Mouse (Mus musculus): ENCODE results near the gene Ivd. TPM values are rescaled to one million over a fixed set of nuclear protein-coding genes. Genes with fewer than 3 reads are reported as not detected.
A peak's percentile ranks its signal among the peaks of the same experiment; 100 is the strongest.

Gene Ivd
- total and polyA plus RNA-seq, 3 experiments: 25.5 to 29.3 (median 27.6) TPM

DNA sequence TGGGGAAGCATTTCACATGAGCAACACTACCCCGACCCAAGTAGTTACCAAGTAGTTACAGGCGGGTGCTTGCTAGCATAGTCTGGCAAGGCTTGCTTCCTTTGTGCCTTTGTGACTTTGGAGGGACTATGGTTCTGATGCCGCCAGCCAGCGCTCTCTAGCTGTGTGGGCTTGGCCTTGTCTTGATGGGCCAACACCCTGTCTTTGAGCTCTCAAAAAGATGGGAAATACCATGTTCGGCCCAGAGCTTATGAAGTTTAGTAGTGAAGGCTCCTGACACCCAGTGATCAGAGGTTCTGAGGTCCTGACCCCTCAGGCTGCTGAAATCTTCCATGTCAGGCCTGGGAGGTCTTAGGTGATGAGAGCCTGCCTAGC is 44.4 kb downstream of the Ivd start:
- Histone ChIP-seq H3K27me3 (replicated peaks) (no peaks in the 10 kb centered on the region), H3K4me2 (ENCODE audit: insufficient read depth, low read depth, poor library complexity, severe bottlenecking) (peak overlapping the region; percentile 60), H3K9me3 (replicated peaks; ENCODE audit: low read length) (no peaks in the 10 kb centered on the region), H3K4me1 (ENCODE audit: control insufficient read depth in 1 of 2, insufficient read depth in 2 of 2) (peaks cover 26 to 67% of the 10 kb centered on the region in 2 experiments), H3K27ac (ENCODE audit: insufficient read depth, low read depth) (peak overlapping the region; percentile 98), H3K79me2 (replicated peaks; ENCODE audit: control insufficient read depth, extremely low read depth, insufficient read depth, poor library complexity, severe bottlenecking) (peaks cover 89% of the 10 kb centered on the region), H3K4me3 (replicated peaks in 1 of 3; ENCODE audit: low read depth in 2 of 3, low read length in 2 of 3, poor library complexity in 1 of 3) (peak overlapping the region; percentile 5 to 42 (median 36)), H3K9ac (ENCODE audit: insufficient read depth, low read depth) (peak overlapping the region; percentile 29), H3K36me3 (replicated peaks in 1 of 2; ENCODE audit: control insufficient read depth in 1 of 2, insufficient read depth in 1 of 2, low read length in 1 of 2) (peaks cover 0 to 2% of the 10 kb centered on the region in 2 experiments)
- no peak for DNase-seq (ENCODE audit: extremely low read depth)
- TF ChIP-seq POLR2A (IDR thresholded peaks at IDR 0.05; ENCODE audit: low read depth, low read length) (no peak; the same call in 1 of the 2 replicates), UBTF (IDR thresholded peaks at IDR 0.05; ENCODE audit: low read depth, low read length) (no peak), MAX (IDR thresholded peaks at IDR 0.05; ENCODE audit: low read length) (no peak), MXI1 (IDR thresholded peaks at IDR 0.05; ENCODE audit: low read depth, low read length) (peak; percentile 38; the same call in 1 of the 2 replicates), BHLHE40 (IDR thresholded peaks at IDR 0.05; ENCODE audit: low read depth, low read length) (no peak), IRF4 (IDR thresholded peaks at IDR 0.05; ENCODE audit: low read depth, low read length) (no peak), ZMIZ1 (IDR thresholded peaks at IDR 0.05; ENCODE audit: low read depth, low read length) (no peak), HCFC1 (IDR thresholded peaks at IDR 0.05; ENCODE audit: low read depth, low read length) (no peak), TCF12 (IDR thresholded peaks at IDR 0.05; ENCODE audit: low read depth, low read length) (no peak), SIN3A (IDR thresholded peaks at IDR 0.05; ENCODE audit: low read length) (peak; percentile 6; the same call in 1 of the 2 replicates), JUND (conservative IDR thresholded peaks at IDR 0.05; ENCODE audit: low read depth, low read length) (no peak), ZNF384 (IDR thresholded peaks at IDR 0.05; ENCODE audit: low read depth, low read length) (no peak), EP300 (IDR thresholded peaks at IDR 0.05; ENCODE audit: low read length) (no peak), CHD1 (IDR thresholded peaks at IDR 0.05; ENCODE audit: low read depth, low read length) (0 out of 2 replicates have a peak, but pooled peaks have one; percentile 66), ELF1 (IDR thresholded peaks at IDR 0.05; ENCODE audit: low read depth, low read length) (no peak), USF1 (IDR thresholded peaks at IDR 0.05; ENCODE audit: low read depth, low read length) (no peak), PAX5 (IDR thresholded peaks at IDR 0.05; ENCODE audit: low read length) (no peak), MYC (IDR thresholded peaks at IDR 0.05; ENCODE audit: low read depth, low read length) (no peak), MAFK (IDR thresholded peaks at IDR 0.05; ENCODE audit: insufficient replicate concordance, low read length) (no peak)
- in situ Hi-C loops (cut with MboI; ENCODE audit: low pct_ligation_motif_present, low pct_unique_long_range_greater_than_20kb, low sequenced_read_pairs): no loop called here
- dilution Hi-C loops (cut with MboI; ENCODE audit: extremely low pct_ligation_motif_present, extremely low pct_unique_long_range_greater_than_20kb, low sequenced_read_pairs): no loop called here

DNA sequence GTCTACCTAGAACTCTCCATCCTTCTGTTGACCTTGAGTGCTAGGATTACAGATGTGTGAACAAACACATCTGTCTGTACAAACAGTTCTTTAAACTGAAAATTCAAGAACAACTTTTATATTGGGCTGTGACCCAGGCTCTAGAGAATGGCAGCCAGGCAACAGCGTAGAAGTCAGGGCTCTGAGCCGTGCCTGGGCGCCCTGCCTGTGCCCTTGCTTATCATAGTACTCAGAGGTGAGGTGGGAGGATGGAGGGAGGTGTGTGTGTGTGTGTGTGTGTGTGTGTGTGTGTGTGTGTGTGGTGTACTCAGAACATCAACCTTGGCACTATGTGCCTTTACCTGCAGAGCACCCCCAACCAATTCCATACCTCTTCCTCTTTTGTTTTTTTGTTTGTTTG is 46.0 kb downstream of the Ivd start:
- H3K27me3 ChIP-seq (replicated peaks): no peaks in the 10 kb centered on the region
- H3K9me3 ChIP-seq (replicated peaks; ENCODE audit: low read length): no peaks in the 10 kb centered on the region
- H3K79me2 ChIP-seq (replicated peaks; ENCODE audit: control insufficient read depth, extremely low read depth, insufficient read depth, poor library complexity, severe bottlenecking): peaks cover 92% of the 10 kb centered on the region
- H3K9ac ChIP-seq (ENCODE audit: insufficient read depth, low read depth): peak overlapping the region; percentile 29; the same call in 1 of the 2 replicates
- in situ Hi-C loops (cut with MboI; ENCODE audit: low pct_ligation_motif_present, low pct_unique_long_range_greater_than_20kb, low sequenced_read_pairs): no loop called here
- DNase-seq (ENCODE audit: extremely low read depth): no peak
- no peak for TF ChIP-seq SIN3A (IDR thresholded peaks at IDR 0.05; ENCODE audit: low read length)
- TF ChIP-seq MAFK (IDR thresholded peaks at IDR 0.05; ENCODE audit: insufficient replicate concordance, low read length): no peak
- no peak for TF ChIP-seq MYC (IDR thresholded peaks at IDR 0.05; ENCODE audit: low read depth, low read length)
- TF ChIP-seq SMC3 (IDR thresholded peaks at IDR 0.05; ENCODE audit: low read depth, low read length): no peak
- TF ChIP-seq IRF4 (IDR thresholded peaks at IDR 0.05; ENCODE audit: low read depth, low read length): no peak
- TF ChIP-seq TBP (conservative IDR thresholded peaks at IDR 0.05; ENCODE audit: low read depth, low read length): no peak
- TF ChIP-seq JUND (conservative IDR thresholded peaks at IDR 0.05; ENCODE audit: low read depth, low read length): no peak
- TF ChIP-seq MAZ (IDR thresholded peaks at IDR 0.05; ENCODE audit: low read depth, low read length): no peak
- no peak for TF ChIP-seq EP300 (IDR thresholded peaks at IDR 0.05; ENCODE audit: low read length)
- no peak for TF ChIP-seq KAT2A (IDR thresholded peaks at IDR 0.05; ENCODE audit: insufficient replicate concordance, low read length)
- TF ChIP-seq CHD1 (IDR thresholded peaks at IDR 0.05; ENCODE audit: low read depth, low read length): no peak
- no peak for TF ChIP-seq MAX (IDR thresholded peaks at IDR 0.05; ENCODE audit: low read length)
- no peak for TF ChIP-seq ETS1 (conservative IDR thresholded peaks at IDR 0.05; ENCODE audit: low read depth, low read length)
- no peak for TF ChIP-seq NRF1 (IDR thresholded peaks at IDR 0.05; ENCODE audit: low read depth, low read length)
- TF ChIP-seq TCF12 (IDR thresholded peaks at IDR 0.05; ENCODE audit: low read depth, low read length): no peak
- TF ChIP-seq UBTF (IDR thresholded peaks at IDR 0.05; ENCODE audit: low read depth, low read length): no peak
- TF ChIP-seq RAD21 (IDR thresholded peaks at IDR 0.05; ENCODE audit: low read depth, low read length): no peak
- TF ChIP-seq HCFC1 (IDR thresholded peaks at IDR 0.05; ENCODE audit: low read depth, low read length): no peak
- no peak for TF ChIP-seq RCOR1 (conservative IDR thresholded peaks at IDR 0.05; ENCODE audit: low read depth, low read length)
- H3K27ac ChIP-seq (ENCODE audit: insufficient read depth, low read depth): peak overlapping the region; percentile 48
- dilution Hi-C loops (cut with MboI; ENCODE audit: extremely low pct_ligation_motif_present, extremely low pct_unique_long_range_greater_than_20kb, low sequenced_read_pairs): no loop called here
- H3K4me3 ChIP-seq (replicated peaks in 1 of 3; ENCODE audit: low read depth in 2 of 3, low read length in 2 of 3, poor library complexity in 1 of 3): no peak overlapping the region
- peak overlapping the region; percentile 57; the same call in 1 of the 2 replicates for H3K4me2 ChIP-seq (ENCODE audit: insufficient read depth, low read depth, poor library complexity, severe bottlenecking)
- H3K36me3 ChIP-seq (replicated peaks in 1 of 2; ENCODE audit: control insufficient read depth in 1 of 2, insufficient read depth in 1 of 2, low read length in 1 of 2): peaks cover 0 to 13% of the 10 kb centered on the region in 2 experiments
- H3K4me1 ChIP-seq (ENCODE audit: control insufficient read depth in 1 of 2, insufficient read depth in 2 of 2): peaks cover 43 to 84% of the 10 kb centered on the region in 2 experiments
